Mouse (Mus musculus) erythroblast, adult 5-6 weeks (primary cell): ENCODE data around the gene Cc2d1a. TPM values are rescaled to one million over a fixed set of nuclear protein-coding genes. Genes with fewer than 3 reads are reported as not detected.

Experiments
- ATAC-seq: replicated peaks from 2 replicates; pipeline ENCODE4 v1.8.0; 2016; ENCODE audit warnings: moderate number of reproducible peaks, mild to moderate bottlenecking, moderate TSS enrichment, inconsistent platforms; ENCODE audit not compliant: poor library complexity, low FRiP score, severe bottlenecking
- total RNA-seq, 2 experiments: library from RNA; stranded (forward) in 1 of 2; stranded (reverse) in 1 of 2; fragments of 150-400 nt in 1 of 2; fragments of 200-764, 138-1000 nt in 1 of 2; gene quantifications; 2 replicates each; pipeline versions ENCODE4 v1.2.3 to v1.2.4; 2015 to 2017; ENCODE audit warnings: low replicate concordance in 2 of 2

The Cc2d1a gene
- total RNA-seq, 2 experiments from 2014 or later = 0.60 to 7.3 TPM

DNA sequence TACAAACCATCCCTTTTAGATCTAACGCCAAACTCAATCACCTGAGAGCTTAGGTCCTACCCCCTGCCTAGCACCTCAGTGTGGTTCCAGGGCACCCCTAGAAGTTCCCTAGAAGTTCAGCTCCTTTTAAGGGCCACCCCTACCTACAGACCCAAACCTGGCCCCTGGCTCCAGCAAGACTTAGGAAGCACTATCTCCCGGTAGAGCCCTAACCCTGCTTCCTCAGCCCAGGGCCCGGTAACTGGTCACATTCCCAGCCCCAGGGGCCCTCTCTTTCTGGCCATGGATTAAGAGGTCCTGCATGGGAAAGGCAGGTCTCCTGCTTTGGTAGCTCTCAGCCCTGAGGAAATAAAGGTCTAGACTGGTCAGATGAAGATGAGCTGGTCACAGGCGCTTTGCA lies 32.2 kb upstream of the Cc2d1a start:
- ATAC-seq = no peak

DNA sequence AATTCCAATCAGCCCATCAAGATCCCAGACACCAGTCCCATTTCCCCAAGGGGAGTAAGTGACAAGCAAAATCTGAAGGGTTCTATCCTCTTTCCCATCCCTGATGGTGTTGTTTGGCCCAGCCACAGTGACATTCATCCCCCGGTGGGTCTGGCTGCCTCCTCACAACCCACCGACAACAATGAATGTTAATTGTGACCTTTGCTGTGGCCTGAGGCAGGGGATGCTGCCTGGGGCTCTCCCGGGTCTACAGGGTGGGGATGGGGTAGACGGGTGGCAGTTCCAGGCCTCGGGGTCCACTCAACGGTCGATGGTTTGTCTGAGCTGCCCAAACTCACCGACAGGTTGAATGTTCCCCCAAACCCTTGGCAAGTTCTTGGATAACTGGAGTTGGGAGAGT lies 30.9 kb upstream of the Cc2d1a start:
- ATAC-seq = no peak

DNA sequence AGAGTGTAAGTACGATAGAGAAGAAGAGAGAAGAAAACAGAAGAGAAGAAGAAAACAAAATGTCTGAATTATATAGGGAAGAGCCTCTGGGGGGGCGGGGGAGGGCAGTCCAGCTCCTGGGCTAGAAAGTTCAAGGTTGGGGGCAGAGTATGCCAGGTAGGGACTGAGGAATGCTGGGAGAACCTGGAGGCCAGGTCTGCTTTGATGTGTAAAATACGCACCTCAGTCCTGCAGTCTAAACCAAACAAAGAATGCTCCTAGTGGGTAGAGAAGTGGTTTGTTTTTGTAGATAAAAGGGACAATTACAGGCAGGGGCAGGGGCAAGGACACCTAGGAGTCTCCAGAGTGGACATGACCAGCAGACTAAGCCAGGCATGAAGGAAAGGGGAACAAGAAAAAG lies 29.7 kb upstream of the Cc2d1a start:
- no peak for ATAC-seq

GRCm38 (mm10) chr8:84176560-84176959 lies 28.8 kb upstream of the Cc2d1a start:
- no peak for ATAC-seq

DNA sequence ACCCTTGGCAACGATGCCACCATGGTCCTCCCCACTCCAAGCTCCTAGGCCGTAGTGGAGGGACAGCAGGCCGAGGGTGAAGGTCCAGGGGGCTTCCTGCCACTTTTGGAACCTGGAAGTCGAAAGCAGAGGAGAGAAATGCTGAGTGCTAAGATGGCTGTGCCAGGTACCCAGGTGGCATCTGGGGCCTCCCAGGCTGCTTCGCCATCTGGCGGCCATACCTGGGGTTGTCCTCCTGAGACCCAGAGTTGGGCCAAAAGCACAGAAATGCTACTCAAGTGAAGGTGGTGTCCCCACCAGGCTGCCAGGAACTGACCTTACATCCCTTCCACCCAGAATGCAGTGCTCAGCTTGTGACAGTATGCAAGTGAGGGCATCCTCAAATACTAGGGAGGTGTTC lies 26.1 kb upstream of the Cc2d1a start:
- no peak for ATAC-seq

DNA sequence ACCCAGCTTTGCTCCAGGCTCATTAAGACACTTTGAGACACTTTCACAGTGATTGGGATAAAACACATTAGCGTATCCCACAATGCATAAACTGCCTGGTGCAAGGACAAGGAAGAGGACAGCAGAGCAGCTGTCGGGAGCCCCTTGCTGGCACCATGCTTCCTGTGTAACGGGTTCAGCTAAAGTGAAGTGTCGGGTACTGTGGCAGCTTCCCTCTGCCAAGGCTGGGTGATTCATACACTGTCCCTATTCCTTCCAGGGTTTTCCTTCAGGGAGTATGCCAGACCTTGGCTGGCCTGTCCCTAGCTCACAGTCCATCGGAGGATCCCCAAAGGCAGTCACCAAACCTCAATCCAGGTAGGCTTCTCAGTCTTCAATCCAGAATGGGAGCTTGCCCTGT lies 22.4 kb upstream of the Cc2d1a start:
- ATAC-seq = no peak

- ATAC-seq = no peak
These were observed 20.0 kb upstream of the Cc2d1a start for GRCm38 (mm10) chr8:84167696-84168095.

DNA sequence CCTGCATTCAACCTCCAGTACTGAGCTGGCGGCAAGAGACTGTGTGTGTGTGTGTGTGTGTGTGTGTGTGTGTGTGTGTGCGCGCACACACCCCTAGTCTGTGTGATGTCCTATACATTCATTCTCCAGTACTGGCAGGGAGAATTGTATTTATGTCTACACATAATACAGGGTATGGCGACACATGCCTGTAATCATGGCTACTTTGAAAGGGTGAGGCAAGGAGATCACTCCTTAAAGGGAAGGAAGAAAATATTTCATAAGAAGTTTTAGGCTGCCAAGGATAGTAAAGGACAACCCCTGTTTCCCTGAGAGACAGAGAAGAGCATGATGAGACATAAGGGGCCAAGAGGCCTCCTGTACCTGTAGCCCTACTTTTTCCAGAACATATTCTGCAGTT lies 9.9 kb upstream of the Cc2d1a start:
- no peak for ATAC-seq

- ATAC-seq = no peak
These were observed 1.4 kb upstream of the Cc2d1a start for GRCm38 (mm10) chr8:84149181-84149580.

DNA sequence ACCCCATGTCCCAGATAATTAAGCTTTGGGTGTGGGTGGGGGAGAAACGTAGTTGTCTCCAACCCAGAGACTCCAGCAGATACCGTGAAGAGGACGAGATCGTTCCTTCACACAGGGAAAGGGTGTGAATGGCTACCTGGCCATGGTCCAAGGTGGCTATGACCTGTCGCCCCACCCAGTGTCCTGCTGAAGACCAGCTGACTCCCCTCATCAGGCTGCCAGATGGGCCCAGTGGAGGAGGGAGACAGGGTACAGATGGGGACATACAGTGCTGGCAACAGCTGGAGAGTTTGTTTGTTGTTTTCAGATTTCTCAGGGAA lies 755 bp upstream of the Cc2d1a start:
- ATAC-seq = no peak

DNA sequence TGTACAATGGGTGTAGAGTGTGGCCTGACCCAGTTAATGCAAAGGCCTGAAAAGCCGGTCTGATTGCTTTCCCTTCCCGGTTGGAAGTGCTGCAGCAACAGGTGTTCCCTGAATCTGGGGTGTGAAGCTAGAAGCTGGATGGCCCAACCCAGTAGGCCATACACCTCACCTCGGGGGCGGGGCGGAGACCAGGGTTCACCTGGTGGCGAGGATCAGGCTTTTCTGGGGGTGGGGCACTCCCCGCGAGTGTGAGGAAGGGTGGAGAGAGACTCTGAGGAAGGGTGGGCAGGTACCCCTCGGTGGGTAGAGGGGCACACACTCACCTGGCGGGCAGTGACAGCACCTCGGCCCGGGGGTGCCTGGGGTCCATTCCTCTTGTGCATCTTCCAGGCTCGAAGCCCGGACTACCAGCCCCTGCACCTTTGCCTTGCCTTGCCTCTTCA lies 391 bp downstream of the Cc2d1a start:
- ATAC-seq = peak; percentile 45

GRCm38 (mm10) chr8:84144636-84145245 lies 3.0 kb downstream of the Cc2d1a start:
- ATAC-seq = no peak

DNA sequence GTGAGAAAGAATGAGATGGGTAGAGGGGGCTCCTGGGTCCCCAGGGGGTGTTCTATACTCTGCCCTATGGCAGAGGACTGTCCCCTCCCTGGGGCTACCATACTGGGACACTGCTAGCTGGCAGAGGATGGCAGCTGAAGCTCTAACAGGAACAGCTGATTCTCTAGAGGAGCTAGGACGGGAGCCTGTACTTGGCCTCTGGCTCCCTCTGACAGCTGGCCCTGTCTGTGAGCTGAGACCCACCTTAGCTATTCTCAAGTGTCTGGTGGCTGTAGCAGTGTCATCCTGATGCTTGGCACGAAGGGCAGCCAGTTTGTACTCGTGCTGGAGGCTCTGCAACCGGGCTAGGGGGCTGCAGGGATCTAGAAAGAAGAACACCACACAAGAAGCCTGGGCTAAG lies 6.9 kb downstream of the Cc2d1a start:
- no peak for ATAC-seq

GRCm38 (mm10) chr8:84137848-84138247 lies 9.9 kb downstream of the Cc2d1a start:
- ATAC-seq = no peak

DNA sequence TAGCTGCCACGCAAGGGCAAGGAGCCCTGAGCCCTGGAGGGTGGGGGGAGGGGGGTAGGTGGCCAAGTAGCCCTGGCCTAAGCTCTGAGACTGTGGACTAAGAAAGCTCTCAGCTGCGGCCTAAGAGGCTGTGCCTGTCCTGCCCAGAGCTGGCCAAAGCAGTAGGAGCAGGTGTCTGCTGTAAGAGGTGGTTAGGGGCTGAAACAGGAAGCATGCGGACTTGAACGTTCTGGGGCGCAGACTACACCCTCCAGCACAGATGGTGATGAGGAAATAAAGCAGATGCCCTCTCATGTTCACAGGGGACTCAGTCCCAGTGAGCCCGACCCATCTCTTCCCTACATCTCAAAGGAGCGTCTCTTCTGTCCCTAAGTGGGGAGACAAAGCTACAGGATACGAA lies 15.5 kb downstream of the Cc2d1a start:
- ATAC-seq = no peak

DNA sequence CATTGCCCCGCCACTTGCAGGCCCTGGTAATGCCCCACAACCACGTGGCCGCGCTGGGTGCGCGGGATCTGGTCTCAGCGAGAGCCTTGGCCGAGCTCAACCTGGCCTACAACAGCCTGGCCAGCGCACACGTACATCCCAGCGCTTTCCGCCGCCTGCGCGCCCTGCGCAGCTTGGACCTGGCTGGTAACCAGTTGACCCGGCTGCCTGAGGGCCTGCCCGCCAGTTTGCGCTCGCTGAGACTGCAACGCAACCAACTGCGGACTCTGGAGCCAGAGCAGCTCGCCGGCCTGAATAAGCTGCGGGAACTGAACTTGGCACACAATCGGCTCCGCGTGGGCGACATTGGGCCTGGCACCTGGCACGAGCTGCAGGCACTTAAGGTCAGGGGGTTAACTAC lies 16.9 kb downstream of the Cc2d1a start:
- ATAC-seq = no peak

- ATAC-seq = no peak
These were observed 19.5 kb downstream of the Cc2d1a start for GRCm38 (mm10) chr8:84128277-84128676.

DNA sequence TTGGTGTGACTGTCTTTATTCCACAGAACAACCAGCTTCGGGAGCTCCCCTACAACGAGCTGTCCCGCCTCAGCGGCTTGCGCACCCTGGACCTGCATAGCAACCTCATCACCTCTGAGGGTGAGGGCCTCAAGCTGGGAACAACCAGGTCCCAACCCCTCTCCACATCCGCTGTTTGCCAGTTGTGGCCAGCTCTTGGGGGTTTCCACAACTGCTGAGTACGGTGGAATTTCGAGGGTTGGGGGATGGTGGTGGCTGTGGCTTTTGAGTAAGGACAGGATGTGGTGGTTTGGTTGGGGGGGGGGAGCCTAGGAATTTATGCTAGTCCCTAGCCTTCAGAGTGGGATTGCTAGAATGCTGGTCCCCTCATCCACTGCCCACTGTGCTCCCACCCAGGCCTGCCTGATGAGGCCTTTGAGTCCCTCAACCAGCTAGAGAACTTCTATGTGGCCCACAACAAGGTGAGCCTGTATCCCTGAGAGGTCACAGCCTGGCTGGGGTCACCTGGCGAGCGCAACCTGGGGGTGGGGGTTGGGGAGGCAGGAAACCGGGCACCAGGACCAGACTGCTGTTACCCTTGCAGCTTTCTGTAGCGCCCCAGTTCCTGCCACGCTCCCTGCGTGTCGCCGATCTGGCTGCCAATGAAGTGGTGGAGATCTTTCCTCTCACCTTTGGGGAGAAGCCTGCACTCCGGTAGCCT lies 20.4 kb downstream of the Cc2d1a start:
- ATAC-seq = no peak

DNA sequence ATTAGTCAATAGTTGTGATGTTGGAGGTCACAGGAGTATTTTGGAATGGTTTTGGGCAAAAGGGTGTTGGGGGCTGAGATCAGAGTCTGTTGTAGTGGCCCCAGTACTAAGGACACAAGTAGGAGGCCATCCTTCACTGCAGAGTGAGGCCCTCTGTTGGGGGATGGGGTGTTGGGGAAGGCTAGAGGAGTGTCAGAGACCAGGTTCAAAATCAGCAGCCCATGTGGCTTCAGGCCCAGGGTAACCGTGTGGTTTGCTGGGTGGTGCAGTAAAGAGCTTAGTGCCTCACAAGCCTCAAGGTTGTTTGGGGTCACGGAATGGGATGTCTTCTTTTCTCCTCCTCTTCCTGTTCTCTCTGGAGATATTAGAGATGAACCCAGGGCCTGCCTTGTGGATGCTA lies 21.0 kb downstream of the Cc2d1a start:
- ATAC-seq = no peak

DNA sequence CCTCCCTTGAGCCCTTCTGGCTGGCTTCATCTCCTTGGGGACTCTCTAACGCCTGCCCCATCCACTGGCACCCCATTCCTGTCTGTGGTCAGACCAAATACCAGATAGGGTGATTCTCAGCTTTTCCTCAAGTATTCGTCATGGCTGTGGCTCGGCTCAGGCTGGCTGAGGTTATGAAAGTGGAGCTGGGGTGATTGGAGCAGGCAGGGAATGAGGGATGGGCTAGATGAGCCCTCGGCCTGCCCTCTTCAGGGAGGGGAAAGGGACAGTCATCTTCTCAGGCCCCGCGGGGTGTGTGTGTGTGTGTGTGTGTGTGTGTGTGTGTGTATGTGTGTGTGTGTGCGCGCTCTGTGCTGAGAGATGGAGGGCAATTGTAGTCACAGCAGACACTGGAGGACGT lies 22.1 kb downstream of the Cc2d1a start, which contains the start of gene Podnl1:
Podnl1 (plus strand) TSS at position 334 of the 400 bp plus-strand sequence.
- 0 out of 2 replicates have a peak, but pooled peaks have one; percentile 12 for ATAC-seq

DNA sequence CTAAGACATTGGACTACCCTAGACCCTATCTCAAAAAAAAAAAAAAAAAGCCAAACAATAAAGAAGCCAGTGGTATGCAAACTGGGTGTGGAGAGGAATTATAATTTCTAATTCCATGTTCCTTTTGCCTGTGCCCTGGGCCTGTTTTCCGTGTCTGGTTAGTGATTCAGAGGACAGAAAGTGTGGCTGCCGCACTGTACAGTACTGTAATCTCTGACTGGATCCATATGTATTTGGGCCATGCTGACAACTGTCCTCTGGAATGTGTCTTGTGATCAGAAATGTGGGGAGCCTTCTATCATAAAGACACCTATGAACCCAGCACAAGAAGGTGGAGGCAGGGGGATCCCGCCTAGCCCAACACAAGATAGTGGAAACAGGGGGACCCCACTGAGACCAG lies 25.6 kb downstream of the Cc2d1a start:
- no peak for ATAC-seq

DNA sequence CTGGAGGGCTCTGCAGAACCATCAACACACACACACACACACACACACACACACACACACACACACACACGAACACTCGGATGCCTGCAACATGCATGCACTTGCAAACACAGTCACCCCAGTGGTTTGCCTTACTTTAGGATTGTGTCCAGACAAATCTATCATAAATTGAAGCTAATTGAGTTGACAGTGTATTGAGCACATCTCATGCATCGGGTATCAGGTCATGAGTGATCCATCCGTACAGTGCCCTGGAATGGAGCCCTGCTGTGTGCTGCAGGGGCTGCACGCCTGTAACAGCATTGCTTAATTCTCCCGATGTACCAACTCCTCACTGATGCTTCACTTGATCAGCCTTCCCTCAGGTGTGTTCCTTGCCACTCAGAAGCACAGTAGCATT lies 32.1 kb downstream of the Cc2d1a start:
- ATAC-seq = no peak
